Mouse (Mus musculus) kidney, adult 11 months (tissue): ENCODE results near the gene Dnajc13.

Experiments used
- DNase-seq: peaks from one replicate; pipeline ENCODE4 v3.0.0; 2022

The Dnajc13 gene

GRCm38 (mm10) chr9:104108571-104109143 lies 154.1 kb downstream of the Dnajc13 start:
- DNase-seq, result no peak

- DNase-seq, result no peak
Observed at GRCm38 (mm10) chr9:104107482-104107881, 155.2 kb downstream of the Dnajc13 start.

- no peak for DNase-seq
Observed at GRCm38 (mm10) chr9:104106930-104107329, 155.8 kb downstream of the Dnajc13 start.

DNA sequence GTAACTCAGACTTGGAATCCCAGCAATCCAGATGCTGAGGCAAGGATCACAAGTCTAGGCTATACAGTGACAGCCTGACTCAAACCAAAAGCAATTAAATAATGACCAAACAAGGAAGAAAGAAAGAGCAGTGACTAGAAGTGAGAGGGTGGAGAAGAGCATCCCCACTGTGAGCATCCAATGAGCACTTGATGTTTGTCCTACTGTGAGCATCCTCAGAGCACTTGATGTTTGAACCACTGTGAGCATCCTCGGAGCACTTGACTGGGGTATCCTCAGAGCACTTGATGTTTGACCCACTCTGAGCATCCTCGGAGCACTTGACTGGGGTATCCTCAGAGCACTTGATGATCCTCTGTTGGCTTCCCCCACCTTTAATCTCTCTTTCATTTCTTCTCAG lies 157.7 kb downstream of the Dnajc13 start:
- no peak for DNase-seq

GRCm38 (mm10) chr9:104102901-104103300 lies 159.8 kb downstream of the Dnajc13 start:
- DNase-seq, result no peak

GRCm38 (mm10) chr9:104102301-104102700 lies 160.4 kb downstream of the Dnajc13 start:
- DNase-seq, result no peak

DNA sequence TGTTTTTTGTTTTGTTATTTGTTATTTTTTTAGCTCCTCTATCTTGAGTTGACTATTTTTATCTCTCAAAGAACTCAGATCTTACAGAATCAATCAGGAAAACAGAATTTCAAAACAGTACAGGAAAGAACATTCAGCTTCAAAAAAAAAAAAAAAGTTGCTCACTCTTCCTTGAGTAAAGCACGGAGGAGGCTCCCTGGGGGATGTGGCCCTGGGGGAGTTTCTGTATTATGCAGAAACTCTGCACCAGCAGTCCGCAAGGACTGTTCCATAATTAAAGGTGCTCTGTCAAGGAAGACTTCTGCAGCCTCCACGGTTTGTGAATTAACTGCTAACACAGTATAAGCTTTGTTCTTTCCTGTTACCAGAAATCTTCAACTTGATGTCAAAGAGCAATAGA lies 161.3 kb downstream of the Dnajc13 start:
- no peak for DNase-seq
